Mouse (Mus musculus) spleen, adult 18-20 months (tissue): Measurements from ENCODE around the gene Pvalb.

Source experiments
- DNase-seq, 2 experiments: peaks; one replicate each; pipeline ENCODE4 v3.0.0; 2022; ENCODE audit warnings: mixed read lengths in 2 of 2

Gene Pvalb

DNA sequence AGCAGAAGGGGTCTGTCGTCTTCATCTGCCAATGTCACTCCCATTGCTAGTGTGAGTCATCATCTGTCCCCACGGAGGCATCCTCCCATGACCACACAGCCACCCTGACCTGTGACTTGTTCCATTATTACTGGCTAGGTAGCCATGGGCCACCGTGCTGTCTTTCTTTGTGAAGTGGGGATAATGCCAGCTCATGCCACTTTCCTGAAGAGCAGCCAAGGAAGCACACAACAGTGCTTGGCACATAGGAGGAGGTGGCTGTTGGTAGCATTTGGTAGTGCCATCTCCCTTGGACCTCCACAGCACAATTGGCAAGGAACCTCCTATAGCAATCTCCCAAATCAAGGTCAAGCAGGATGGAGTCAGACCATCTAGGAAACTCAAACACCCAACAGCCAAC is 11.9 kb downstream of the Pvalb start:
- no peak for DNase-seq

- no peak for DNase-seq
These were observed 16.6 kb downstream of the Pvalb start for GRCm38 (mm10) chr15:78189636-78190035.

- DNase-seq, result no peak
These were observed 17.7 kb downstream of the Pvalb start for GRCm38 (mm10) chr15:78188546-78188945.

DNA sequence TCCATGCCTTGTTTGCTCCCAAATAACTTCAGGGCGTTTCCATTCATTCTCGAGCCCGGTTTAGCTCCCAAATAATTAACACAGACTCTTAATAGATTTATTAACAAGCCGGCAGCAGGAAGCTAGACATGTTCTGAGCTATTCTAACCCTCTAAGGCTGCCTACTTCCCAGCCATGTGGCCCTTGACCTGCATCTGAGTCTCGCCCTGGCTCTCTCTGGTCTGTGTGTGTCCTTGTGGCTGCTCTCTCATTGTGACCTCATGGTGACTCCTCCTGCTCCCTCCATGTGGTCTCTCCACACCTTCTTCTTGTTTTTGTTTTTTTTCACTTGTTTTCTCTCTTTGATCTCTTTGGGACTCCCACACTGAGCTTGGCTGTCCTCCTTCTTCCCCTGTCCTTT is 19.3 kb downstream of the Pvalb start:
- no peak for DNase-seq

DNA sequence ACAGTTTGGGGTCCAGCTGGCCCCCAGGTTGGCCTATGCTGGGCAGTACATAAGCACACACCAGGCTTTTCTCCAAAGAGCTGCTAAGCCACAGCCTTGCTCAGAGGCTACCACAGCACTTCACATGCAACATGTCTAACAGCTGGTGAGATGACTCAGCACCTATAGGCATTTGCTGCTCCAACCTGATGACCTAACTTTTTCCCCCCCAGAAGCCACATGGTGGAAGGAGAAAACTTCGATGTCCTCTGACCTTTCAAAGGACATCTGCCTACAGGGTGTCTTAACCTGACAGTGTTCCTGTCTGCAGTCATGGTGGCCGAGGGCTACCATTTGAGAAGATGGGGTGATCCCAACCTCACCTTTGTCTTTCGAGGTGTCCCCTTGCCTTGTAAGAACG is 20.6 kb downstream of the Pvalb start:
- DNase-seq, result no peak

DNA sequence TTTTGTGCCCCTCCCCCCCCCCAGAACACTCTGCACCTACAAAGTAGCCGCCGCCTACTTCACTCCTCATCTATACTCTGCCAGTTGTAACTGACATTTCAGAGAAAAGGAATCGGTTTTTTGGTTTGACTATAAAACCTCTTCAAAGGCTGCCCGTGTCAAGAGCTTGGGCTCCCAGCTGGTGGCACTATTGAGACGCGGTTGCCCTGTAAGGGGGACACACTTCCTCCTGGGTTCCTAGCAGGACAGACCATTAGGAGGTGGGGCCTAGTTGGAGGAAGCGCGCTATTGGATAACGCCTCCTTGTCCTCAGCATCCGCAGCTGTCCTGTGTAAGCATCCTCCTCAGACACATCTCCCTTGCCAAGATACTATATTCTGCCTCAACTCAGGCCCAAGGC is 21.3 kb downstream of the Pvalb start:
- DNase-seq, result peak in 1 of 2 experiments; percentile 29

- DNase-seq, result no peak
These were observed 24.3 kb downstream of the Pvalb start for GRCm38 (mm10) chr15:78181701-78182405.

DNA sequence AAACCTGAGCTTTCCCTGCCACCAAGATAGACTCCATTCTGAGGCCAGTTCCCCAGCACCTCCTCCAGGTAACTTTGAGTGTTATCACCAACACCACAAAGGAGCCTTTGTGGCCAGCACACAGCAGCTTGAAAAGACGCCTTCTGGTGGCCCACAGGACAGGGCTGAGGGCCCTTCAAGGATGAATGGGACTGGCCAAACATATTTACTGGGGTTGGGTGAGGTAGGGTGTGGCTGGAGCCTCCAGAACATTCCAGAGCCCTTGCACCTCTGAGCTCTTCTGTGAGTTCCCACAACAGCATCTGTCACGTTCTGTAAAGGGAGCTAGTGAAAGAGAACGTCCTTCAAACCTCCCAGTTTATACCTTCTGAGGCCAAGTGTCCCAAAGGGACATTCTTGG is 26.4 kb downstream of the Pvalb start:
- DNase-seq, result no peak

DNA sequence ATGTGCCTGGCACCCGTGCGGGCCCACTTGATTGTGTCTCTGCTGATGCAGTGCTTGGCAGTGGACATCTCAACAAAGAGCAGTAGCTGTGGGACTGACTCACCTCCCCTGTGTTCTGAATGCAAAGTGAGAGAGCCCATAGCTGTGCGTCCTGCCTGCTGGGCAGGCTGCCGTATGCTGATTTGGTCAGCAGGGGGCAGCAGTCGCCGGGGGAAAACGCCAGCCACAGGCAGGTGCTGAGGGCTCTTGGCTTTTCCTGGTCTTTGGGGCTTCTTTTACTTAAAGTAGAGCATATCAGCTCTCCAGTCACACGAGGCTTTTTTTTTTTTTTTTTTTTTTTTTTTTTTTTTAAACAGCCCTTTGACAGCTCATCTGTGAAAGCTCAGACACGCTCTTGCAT is 27.8 kb downstream of the Pvalb start:
- peak; percentile 62 to 79 for DNase-seq

- DNase-seq, result no peak
These were observed 28.9 kb downstream of the Pvalb start for GRCm38 (mm10) chr15:78177257-78177656.

- no peak for DNase-seq
These were observed 31.3 kb downstream of the Pvalb start for GRCm38 (mm10) chr15:78174887-78175245.

- peak; percentile 87 to 94 for DNase-seq
These were observed 32.0 kb downstream of the Pvalb start, which contains the start of gene Ift27 for GRCm38 (mm10) chr15:78173972-78174886. Ift27 (minus strand) TSS chr15:78174107.

DNA sequence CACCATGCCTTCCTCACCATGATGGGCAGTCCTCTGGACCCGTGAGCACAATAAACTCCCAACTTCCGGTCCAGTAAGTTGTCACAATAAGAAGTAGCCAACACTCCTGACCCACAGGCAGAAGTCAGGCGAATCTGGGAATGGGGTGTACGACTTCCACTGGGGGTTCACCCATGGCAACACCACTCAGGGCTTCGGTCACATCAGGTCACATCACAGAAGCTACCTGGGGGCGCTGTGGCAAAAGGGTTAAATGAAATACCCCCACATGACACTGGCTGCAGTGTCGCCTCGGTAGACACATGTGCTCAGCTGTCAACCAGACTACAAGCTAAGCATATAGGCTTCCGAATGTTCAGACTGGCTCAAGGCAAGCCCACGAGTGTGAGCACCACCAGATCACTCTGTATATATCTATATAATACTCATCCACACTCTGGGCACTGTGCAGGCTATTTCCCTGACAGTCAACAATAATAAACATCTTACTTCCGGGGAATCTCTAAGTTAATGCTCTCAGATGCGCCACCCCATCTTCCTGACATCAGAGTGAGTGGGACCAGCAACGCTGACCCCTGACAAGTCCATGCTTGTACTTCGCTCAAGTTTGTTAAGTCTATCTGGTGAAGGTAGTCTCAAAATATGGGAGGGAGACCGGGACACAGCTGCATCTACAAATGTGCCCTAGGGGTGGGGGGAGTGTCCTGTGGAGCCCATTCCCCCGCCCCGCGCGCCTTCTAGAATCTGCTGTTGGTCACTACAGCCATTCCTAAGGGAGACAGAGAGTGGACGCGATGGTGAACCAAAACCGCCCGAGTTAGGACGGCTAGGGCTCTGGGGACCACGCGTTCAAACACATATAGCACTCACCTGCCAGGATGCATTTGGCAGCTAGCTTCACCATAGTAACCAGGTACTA is 33.0 kb downstream of the Pvalb start:
- peak in 1 of 2 experiments; percentile 21 for DNase-seq

- peak in 1 of 2 experiments; percentile 50 for DNase-seq
These were observed 33.8 kb downstream of the Pvalb start for GRCm38 (mm10) chr15:78172256-78172898.

DNA sequence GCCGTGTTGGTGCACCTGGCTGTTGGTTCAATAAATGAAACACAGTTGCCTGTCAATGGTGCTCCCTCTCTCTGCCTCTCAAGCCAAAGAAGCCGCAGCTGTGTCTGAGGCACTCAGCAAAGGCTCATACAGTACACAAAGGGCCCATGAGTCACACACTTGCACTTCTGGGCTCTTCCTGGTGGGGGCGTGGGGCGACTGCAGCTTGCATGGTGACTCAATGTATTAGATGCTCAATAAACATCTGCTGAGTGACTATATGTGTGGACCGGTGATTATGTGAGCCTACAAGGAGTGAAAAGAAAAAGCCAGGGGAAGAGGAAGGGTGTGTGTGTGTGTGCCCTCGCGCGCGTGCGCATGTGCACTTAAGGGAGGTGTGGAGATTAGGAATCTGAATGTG is 34.5 kb downstream of the Pvalb start:
- DNase-seq, result peak in 1 of 2 experiments; percentile 43

DNA sequence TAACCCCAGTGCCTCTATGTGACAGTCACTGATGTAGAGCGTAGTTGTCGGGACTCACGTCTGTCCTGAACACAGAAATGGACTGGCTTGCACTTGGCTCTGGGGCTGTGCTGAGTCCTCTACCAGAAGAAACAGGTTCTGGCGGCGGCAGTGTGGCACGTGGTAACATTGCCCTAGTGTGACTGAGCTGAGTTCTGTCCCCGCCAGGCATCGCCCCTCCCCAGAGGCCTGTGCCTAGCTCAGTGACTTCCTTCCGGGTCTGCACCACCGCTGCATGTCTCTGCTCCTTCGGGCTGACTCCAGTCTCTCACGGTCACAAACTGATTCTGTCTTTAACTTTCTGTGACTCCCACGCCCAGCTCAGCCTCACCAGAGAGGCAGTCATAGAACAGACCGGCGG is 35.5 kb downstream of the Pvalb start:
- DNase-seq, result peak; percentile 71 to 78

DNA sequence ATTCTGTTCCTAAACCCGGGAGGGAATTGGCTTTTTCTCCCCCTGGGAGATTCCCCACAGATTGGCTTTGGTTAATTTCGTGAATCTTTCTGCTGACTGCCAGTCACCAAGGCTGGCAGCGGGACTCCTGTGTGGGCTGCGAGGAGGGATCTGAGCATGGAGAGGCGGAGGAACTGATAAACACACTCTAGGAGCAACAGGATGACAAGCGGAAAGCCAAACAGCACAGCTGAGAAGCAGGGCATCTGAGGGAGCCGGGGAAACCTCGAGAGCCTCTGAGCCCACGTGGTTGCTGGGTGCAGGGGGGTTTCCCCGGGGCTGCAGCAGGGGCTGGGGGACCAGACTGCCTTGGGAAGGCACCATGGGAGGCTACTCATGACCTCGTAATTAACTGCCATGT is 36.6 kb downstream of the Pvalb start:
- DNase-seq, result no peak

- DNase-seq, result peak; percentile 38 to 66
These were observed 40.9 kb downstream of the Pvalb start for GRCm38 (mm10) chr15:78165292-78165691.

- DNase-seq, result no peak
These were observed 41.7 kb downstream of the Pvalb start for GRCm38 (mm10) chr15:78164466-78164865.

GRCm38 (mm10) chr15:78161946-78162345 is 44.3 kb downstream of the Pvalb start:
- peak; percentile 49 to 51 for DNase-seq

DNA sequence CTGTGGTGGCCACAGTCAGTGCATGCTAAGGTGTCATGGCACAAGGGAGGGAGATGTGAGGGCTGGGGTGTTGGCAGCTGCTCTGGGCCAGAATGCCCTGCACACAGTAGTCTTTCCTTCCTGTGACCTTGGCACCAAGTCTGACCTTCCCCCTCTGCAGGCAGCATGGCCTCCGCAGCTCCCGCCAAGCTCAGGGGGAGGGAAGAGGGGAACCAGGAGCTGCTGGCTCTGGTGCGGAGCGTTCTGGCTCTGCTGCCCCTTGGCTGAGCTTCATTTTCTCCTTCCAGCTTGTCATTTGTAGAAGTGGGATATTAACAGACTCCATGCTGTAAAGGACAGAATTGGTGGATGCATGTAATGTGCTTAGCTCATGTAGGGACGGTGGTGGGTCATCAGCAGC is 47.9 kb downstream of the Pvalb start:
- DNase-seq, result no peak

DNA sequence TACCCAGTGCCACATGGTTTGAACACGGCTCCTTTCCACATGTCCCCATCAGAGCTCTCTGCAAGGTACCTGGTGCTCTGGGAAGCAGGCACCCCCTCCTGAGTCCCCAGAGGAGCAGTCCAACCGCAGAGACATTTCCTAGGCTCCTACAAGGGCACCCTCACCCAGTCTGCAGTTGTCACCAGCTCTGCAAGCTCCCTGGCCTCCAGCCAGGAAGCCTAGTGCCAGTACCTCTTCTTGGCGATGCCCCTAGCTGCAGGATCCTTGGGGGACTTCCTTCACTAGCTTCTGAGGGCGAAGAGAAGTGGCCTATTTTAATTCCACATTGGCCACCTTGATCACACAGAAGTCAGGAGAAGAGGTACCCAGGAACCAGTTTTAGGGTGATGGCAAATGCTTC is 48.4 kb downstream of the Pvalb start:
- DNase-seq, result no peak
